Mouse (Mus musculus) kidney, adult 2 months (tissue): ENCODE measurements around the gene Ncor2.

ENCODE experiments used
- CTCF ChIP-seq: fragments of 200-500 bp; conservative IDR thresholded peaks from 2 replicates; pipeline ENCODE4 v1.5.1; 2011; ENCODE audit warnings: low read depth, mild to moderate bottlenecking, control low read depth, low read length, moderate library complexity, mixed read lengths; ENCODE audit not compliant: insufficient read depth, insufficient read length
- POLR2A ChIP-seq: fragments of 200-500 bp; IDR thresholded peaks from one replicate; pipeline ENCODE4 v1.6.1; 2011; ENCODE audit warnings: low read depth, low read length, control low read depth

DNA sequence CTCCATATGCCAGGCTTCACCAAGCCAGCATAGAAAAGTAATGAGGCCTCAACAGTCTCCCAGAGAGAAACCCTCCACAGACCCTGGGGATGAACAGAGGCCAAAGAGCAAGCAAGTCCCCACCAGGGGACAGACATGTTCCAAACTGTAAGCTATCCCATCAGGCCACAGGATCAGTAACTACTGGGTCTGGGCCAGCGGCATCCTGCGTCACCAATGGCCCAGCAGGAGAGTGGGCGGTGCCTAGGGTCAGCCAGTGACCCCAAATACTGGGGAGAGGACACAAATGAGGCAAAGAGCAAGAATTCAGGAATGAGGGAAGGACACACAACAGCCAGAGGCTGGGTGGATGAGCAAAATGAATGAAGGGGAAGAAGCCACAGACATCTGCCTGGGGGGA is 55.8 kb downstream of the Ncor2 start:
- TF ChIP-seq CTCF: peak; percentile 42
- TF ChIP-seq POLR2A: no peak
